Mouse (Mus musculus) midbrain, embryonic 10.5 days (tissue): ENCODE measurements at regions not wholly inside any gene's neighbourhood (a gene's known extent, or its start where the extent isn't known, plus 50 kb on each side); places are given as distances from the start of the nearest gene placed in this dataset.

Experiments used
- DNase-seq: peaks from one replicate; pipeline ENCODE4 v3.0.0-alpha.2; 2017; ENCODE audit warnings: low spot score
- H3K27ac ChIP-seq: fragments of 300-500 bp; sonication (generic); replicated peaks from 2 replicates; pipeline ENCODE4 v1.5.1; 2016; ENCODE audit warnings: mild to moderate bottlenecking
- H3K27me3 ChIP-seq: fragments of 300-500 bp; sonication (generic); 2 replicates; pipeline ENCODE4 v1.6.1; 2016; ENCODE audit warnings: low read depth, mild to moderate bottlenecking; ENCODE audit not compliant: poor library complexity, severe bottlenecking
- H3K36me3 ChIP-seq: fragments of 300-500 bp; sonication (generic); 2 replicates; pipeline ENCODE4 v1.6.1; 2016; ENCODE audit warnings: mild to moderate bottlenecking, moderate library complexity
- H3K4me1 ChIP-seq: fragments of 300-500 bp; sonication (generic); 2 replicates; pipeline ENCODE4 v1.6.1; 2016
- H3K4me3 ChIP-seq: fragments of 300-500 bp; sonication (generic); 2 replicates; pipeline ENCODE4 v1.5.1; 2016; ENCODE audit warnings: mild to moderate bottlenecking, moderate library complexity
- H3K9me3 ChIP-seq: fragments of 300-500 bp; sonication (generic); replicated peaks from 2 replicates; pipeline ENCODE4 v1.6.1; 2016; ENCODE audit warnings: mild to moderate bottlenecking
- WGBS: fragments of 180-500 bp; shearing (Covaris S2); methylation state at CpG from one replicate; pipeline ENCODE4 v1.1.7; 2016; 5-methylcytosine and 5-hydroxymethylcytosine counted together

GRCm38 (mm10) chr14:106267679-106268561 is 161.9 kb downstream of the Trim52 start:
- WGBS: 86% methylated on average over 12 of the region's 12 CpGs
- Histone ChIP-seq H3K4me1 (no peaks in the 10 kb centered on the region), H3K9me3 (no peaks in the 10 kb centered on the region), H3K36me3 (no peaks in the 10 kb centered on the region), H3K27me3 (no peaks in the 10 kb centered on the region), H3K27ac (no peak overlapping the region), H3K4me3 (no peak overlapping the region)
- no peak for DNase-seq

- Histone ChIP-seq H3K4me3 (no peak overlapping the region), H3K4me1 (no peaks in the 10 kb centered on the region), H3K36me3 (no peaks in the 10 kb centered on the region), H3K9me3 (no peaks in the 10 kb centered on the region), H3K27me3 (no peaks in the 10 kb centered on the region), H3K27ac (no peak overlapping the region)
- WGBS: 71% methylated on average over 6 of the region's 6 CpGs
- DNase-seq: no peak
Measured at GRCm38 (mm10) chr14:106269680-106270079, 163.7 kb downstream of the Trim52 start.

GRCm38 (mm10) chr14:106313558-106313957 is 207.6 kb downstream of the Trim52 start:
- Histone ChIP-seq H3K27me3 (no peaks in the 10 kb centered on the region), H3K9me3 (no peaks in the 10 kb centered on the region), H3K4me1 (peaks cover 14% of the 10 kb centered on the region), H3K36me3 (no peaks in the 10 kb centered on the region), H3K4me3 (no peak overlapping the region), H3K27ac (no peak overlapping the region)
- WGBS: 40% methylated on average over 8 of the region's 8 CpGs
- no peak for DNase-seq

- Histone ChIP-seq H3K4me3 (no peak overlapping the region), H3K27ac (no peak overlapping the region; the same call in 1 of the 2 replicates), H3K4me1 (peaks cover 14% of the 10 kb centered on the region), H3K36me3 (no peaks in the 10 kb centered on the region), H3K9me3 (no peaks in the 10 kb centered on the region), H3K27me3 (no peaks in the 10 kb centered on the region)
- DNase-seq: peak; percentile 25
- 40% methylated on average over 9 of the region's 9 CpGs for WGBS
Measured at GRCm38 (mm10) chr14:106314079-106314551, 208.1 kb downstream of the Trim52 start.

- H3K27ac ChIP-seq: no peak overlapping the region
- H3K4me1 ChIP-seq: peaks cover 10% of the 10 kb centered on the region
- H3K27me3 ChIP-seq: no peaks in the 10 kb centered on the region
- DNase-seq: no peak
- 67% methylated on average over 5 of the region's 5 CpGs for whole genome bisulfite sequencing
- H3K4me3 ChIP-seq: no peak overlapping the region
- H3K36me3 ChIP-seq: no peaks in the 10 kb centered on the region
- no peaks in the 10 kb centered on the region for H3K9me3 ChIP-seq
Measured at GRCm38 (mm10) chr14:106318767-106319166, 212.8 kb downstream of the Trim52 start.

GRCm38 (mm10) chr14:106327653-106328283 is 221.8 kb downstream of the Trim52 start:
- Histone ChIP-seq H3K36me3 (no peaks in the 10 kb centered on the region), H3K4me3 (no peak overlapping the region), H3K27ac (no peak overlapping the region), H3K9me3 (no peaks in the 10 kb centered on the region), H3K4me1 (no peaks in the 10 kb centered on the region), H3K27me3 (no peaks in the 10 kb centered on the region)
- DNase-seq: no peak
- 91% methylated on average over 8 of the region's 8 CpGs for WGBS

- no peak overlapping the region for H3K27ac ChIP-seq
- WGBS: 75% methylated on average over 8 of the region's 8 CpGs
- H3K36me3 ChIP-seq: no peaks in the 10 kb centered on the region
- no peak overlapping the region for H3K4me3 ChIP-seq
- DNase-seq: no peak
- no peaks in the 10 kb centered on the region for H3K4me1 ChIP-seq
- no peaks in the 10 kb centered on the region for H3K9me3 ChIP-seq
- H3K27me3 ChIP-seq: no peaks in the 10 kb centered on the region
Measured at GRCm38 (mm10) chr14:106364767-106365623, 259.0 kb downstream of the Trim52 start.

GRCm38 (mm10) chr14:106365624-106366118 is 259.7 kb downstream of the Trim52 start:
- no peaks in the 10 kb centered on the region for H3K4me1 ChIP-seq
- H3K27ac ChIP-seq: no peak overlapping the region
- no peaks in the 10 kb centered on the region for H3K27me3 ChIP-seq
- H3K36me3 ChIP-seq: no peaks in the 10 kb centered on the region
- DNase-seq: no peak
- H3K9me3 ChIP-seq: no peaks in the 10 kb centered on the region
- 79% methylated on average over 3 of the region's 3 CpGs for WGBS
- H3K4me3 ChIP-seq: no peak overlapping the region

- DNase-seq: no peak
- H3K4me3 ChIP-seq: no peak overlapping the region
- H3K36me3 ChIP-seq: no peaks in the 10 kb centered on the region
- no peaks in the 10 kb centered on the region for H3K27me3 ChIP-seq
- H3K4me1 ChIP-seq: no peaks in the 10 kb centered on the region
- no peaks in the 10 kb centered on the region for H3K9me3 ChIP-seq
- whole genome bisulfite sequencing: 47% methylated on average over 1 of the region's 1 CpGs
- H3K27ac ChIP-seq: no peak overlapping the region
Measured at GRCm38 (mm10) chr14:106373451-106373850, 267.5 kb downstream of the Trim52 start.

GRCm38 (mm10) chr14:106379645-106380044 is 273.6 kb downstream of the Trim52 start:
- Histone ChIP-seq H3K4me3 (no peak overlapping the region), H3K27me3 (no peaks in the 10 kb centered on the region), H3K9me3 (no peaks in the 10 kb centered on the region), H3K36me3 (no peaks in the 10 kb centered on the region), H3K4me1 (no peaks in the 10 kb centered on the region), H3K27ac (no peak overlapping the region)
- no peak for DNase-seq
- 92% methylated on average over 4 of the region's 4 CpGs for WGBS

GRCm38 (mm10) chr14:106387671-106388070 is 281.7 kb downstream of the Trim52 start:
- DNase-seq: no peak
- Histone ChIP-seq H3K36me3 (no peaks in the 10 kb centered on the region), H3K4me1 (no peaks in the 10 kb centered on the region), H3K9me3 (no peaks in the 10 kb centered on the region), H3K4me3 (no peak overlapping the region), H3K27ac (no peak overlapping the region), H3K27me3 (no peaks in the 10 kb centered on the region)
- WGBS: 85% methylated on average over 3 of the region's 3 CpGs

- WGBS: 93% methylated on average over 9 of the region's 9 CpGs
Measured at GRCm38 (mm10) chr14:106390546-106390945, 284.5 kb downstream of the Trim52 start.

More at GRCm38 (mm10) chr14:106390546-106390945, 284.5 kb downstream of the Trim52 start:
- no peaks in the 10 kb centered on the region for H3K27me3 ChIP-seq
- no peaks in the 10 kb centered on the region for H3K36me3 ChIP-seq
- H3K27ac ChIP-seq: no peak overlapping the region
- H3K4me3 ChIP-seq: no peak overlapping the region
- H3K9me3 ChIP-seq: no peaks in the 10 kb centered on the region
- no peaks in the 10 kb centered on the region for H3K4me1 ChIP-seq
- no peak for DNase-seq
